Mouse (Mus musculus): ENCODE results near the gene Map3k10. TPM values are rescaled to one million over a fixed set of nuclear protein-coding genes. Genes with fewer than 3 reads are reported as not detected.

The Map3k10 gene
- 11.6 and 12.7 TPM in 2 replicates for polyA plus RNA-seq (2015; fragmentation: Nextera tagmentation; extraction: Ambion mirVana)

DNA sequence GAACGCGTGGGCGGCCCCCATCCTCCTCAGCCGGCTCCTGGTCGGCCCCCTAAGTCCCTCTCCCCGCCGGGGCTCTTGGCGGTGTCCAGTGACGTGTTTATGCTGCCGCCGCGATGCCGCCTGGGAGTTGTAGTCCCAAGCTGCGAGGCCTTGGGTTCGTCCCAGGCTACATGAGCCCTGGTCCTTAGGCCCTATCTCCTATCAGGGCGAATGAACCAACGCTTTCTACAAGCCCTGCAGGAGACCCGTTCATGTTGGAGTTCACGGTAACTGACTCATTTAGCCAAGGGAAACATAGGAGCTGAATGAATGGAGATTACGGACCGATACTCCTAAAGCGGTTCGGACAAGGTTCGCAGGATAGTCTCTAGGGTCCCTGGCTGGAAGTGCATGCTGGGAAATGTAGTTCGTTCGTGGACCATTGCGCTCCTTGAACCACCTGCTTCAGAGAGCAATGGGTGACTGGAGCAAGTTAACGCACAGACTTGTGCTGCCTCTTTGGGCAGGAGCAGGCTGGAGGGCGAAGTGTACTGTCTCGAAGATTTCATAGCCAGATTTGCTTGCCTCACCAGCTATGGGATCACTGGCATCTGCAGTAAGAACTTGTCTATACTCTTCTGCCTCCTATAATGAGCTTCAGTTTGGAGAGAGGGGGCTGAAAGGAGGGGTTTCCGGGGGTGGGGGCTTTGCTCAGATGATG is at the start of gene Map3k10:
TSS of gene Map3k10 (minus strand) at position 77 of the 700 bp plus-strand sequence.
- no peaks in the 10 kb centered on the region for H3K27me3 ChIP-seq
- no peaks in the 10 kb centered on the region for H3K9me3 ChIP-seq
- 0% methylated on average over 31 of the region's 31 CpGs for WGBS
- peak within 1 kb of the TSS; percentile 88 for H3K4me3 ChIP-seq
- peak within 1 kb of the TSS; percentile 98 for H3K9ac ChIP-seq
- peak within 1 kb of the TSS; percentile 87 for H3K4me2 ChIP-seq
- H3K27ac ChIP-seq (replicated peaks): peak within 1 kb of the TSS; percentile 91
- peaks cover 45% of the 10 kb centered on the region for H3K4me1 ChIP-seq (replicated peaks)
- H3K36me3 ChIP-seq: peaks cover 17% of the 10 kb centered on the region
- ATAC-seq (ENCODE audit: low read depth): peak; percentile 98

DNA sequence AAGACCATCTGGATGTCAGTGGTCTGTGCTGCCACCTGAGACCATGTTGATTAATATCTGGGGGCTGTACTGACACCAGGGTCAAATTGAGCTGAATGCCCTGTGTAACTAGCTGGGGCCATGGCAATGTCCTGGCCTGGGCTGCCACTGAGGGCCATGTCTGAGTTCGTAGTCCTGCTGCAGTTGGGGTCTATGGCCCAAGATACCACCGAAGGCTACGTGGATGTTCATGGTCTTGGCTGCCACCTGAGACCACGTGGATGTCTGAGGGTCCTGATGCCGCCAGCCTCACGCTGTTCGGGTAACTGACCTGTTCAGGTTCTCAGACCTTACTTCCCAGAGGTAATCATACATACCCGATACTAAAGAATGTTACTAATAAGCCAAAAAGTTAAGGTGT is 47.6 kb upstream of the Map3k10 start:
- Histone ChIP-seq H3K27me3 (no peaks in the 10 kb centered on the region), H3K4me3 (no peak overlapping the region), H3K36me3 (no peaks in the 10 kb centered on the region), H3K4me2 (no peak overlapping the region), H3K4me1 (replicated peaks) (no peaks in the 10 kb centered on the region), H3K9me3 (no peaks in the 10 kb centered on the region), H3K9ac (no peak overlapping the region), H3K27ac (replicated peaks) (no peak overlapping the region)
- ATAC-seq (ENCODE audit: low read depth): no peak
- 91% methylated on average over 8 of the region's 8 CpGs for WGBS

DNA sequence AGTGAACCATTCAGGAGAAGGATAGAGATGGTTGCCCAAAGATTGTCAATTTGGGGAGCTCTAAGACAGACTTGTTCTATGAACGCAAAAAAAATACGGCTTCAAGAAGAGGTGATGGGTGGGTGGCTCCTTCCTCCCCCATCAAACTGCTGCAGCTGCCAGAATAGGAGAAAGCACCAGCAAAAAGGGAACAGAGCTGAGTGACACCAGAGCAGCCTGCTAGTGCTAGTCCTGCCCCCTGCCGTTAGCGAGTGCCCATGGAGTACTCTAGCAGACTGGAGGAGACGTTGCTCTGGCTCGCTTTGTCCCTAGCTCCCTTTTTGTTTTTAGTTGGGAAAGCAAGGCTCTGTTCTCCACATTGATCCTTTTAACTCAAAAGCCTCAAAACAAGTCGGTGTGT is 36.0 kb upstream of the Map3k10 start:
- WGBS: 87% methylated on average over 7 of the region's 7 CpGs
- ATAC-seq (ENCODE audit: low read depth): no peak
- H3K36me3 ChIP-seq: 0 out of 2 replicates have a peak, but pooled peaks cover 5% of the 10 kb centered on the region

DNA sequence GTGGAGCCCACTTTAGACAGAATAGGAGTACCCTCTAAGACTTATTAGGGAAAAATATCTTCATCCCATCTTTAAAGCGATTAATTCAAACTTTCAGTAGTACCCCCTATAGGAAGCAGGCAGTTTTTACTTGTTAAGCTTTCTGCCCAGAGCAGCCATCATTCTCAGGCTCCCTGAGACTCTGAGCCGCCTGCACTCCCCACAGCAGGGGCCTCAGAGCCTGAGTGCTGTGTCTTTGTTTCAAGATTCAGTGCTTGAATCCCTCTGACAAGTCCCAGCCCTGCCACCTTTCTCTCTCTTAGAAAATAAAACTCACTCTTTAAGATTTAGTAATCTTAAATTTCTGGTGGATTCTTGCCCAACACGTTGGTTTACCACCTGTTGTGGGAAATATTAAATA is 22.3 kb upstream of the Map3k10 start:
- 33% methylated on average over 3 of the region's 3 CpGs for WGBS

More for the DNA sequence above, 36.0 kb upstream of the Map3k10 start:
- H3K4me2 ChIP-seq: no peak overlapping the region
- H3K9ac ChIP-seq: no peak overlapping the region
- H3K9me3 ChIP-seq: peaks cover 8% of the 10 kb centered on the region; the same call in 1 of the 2 replicates
- no peaks in the 10 kb centered on the region for H3K27me3 ChIP-seq
- H3K4me3 ChIP-seq: no peak overlapping the region
- no peaks in the 10 kb centered on the region for H3K4me1 ChIP-seq (replicated peaks)
- no peak overlapping the region for H3K27ac ChIP-seq (replicated peaks)

DNA sequence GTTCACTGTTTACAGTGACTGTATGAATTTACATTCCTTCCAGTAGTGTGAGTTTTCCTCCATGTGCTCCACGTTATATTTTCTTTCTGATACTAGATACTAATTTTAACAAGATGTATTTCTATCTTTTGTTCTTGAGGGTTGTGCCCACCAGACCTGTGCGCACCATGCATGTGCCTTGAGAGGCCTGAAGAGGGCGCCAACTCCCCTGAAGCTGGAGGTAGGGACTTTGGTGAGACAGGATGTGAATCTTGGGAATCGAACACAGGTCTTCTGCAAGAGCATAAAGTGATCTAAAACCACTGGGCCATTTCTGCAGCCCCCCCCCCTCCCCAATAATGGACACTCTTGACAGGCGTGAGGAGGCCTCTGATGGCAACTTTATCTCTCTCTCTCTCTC is 16.7 kb upstream of the Map3k10 start:
- no peak for ATAC-seq (ENCODE audit: low read depth)
- no peak overlapping the region for H3K9ac ChIP-seq
- H3K4me2 ChIP-seq: no peak overlapping the region
- peaks cover 15% of the 10 kb centered on the region for H3K36me3 ChIP-seq
- no peak overlapping the region for H3K27ac ChIP-seq (replicated peaks)
- no peaks in the 10 kb centered on the region for H3K9me3 ChIP-seq
- H3K4me3 ChIP-seq: no peak overlapping the region
- H3K27me3 ChIP-seq: no peaks in the 10 kb centered on the region
- 47% methylated on average over 5 of the region's 5 CpGs for WGBS
- peaks cover 17% of the 10 kb centered on the region for H3K4me1 ChIP-seq (replicated peaks)

More for the DNA sequence above, 22.3 kb upstream of the Map3k10 start:
- Histone ChIP-seq H3K27ac (replicated peaks) (no peak overlapping the region), H3K27me3 (no peaks in the 10 kb centered on the region), H3K4me3 (no peak overlapping the region), H3K9me3 (no peaks in the 10 kb centered on the region), H3K4me1 (replicated peaks) (no peaks in the 10 kb centered on the region), H3K9ac (no peak overlapping the region), H3K36me3 (peaks cover 41% of the 10 kb centered on the region), H3K4me2 (no peak overlapping the region)
- ATAC-seq (ENCODE audit: low read depth): no peak

DNA sequence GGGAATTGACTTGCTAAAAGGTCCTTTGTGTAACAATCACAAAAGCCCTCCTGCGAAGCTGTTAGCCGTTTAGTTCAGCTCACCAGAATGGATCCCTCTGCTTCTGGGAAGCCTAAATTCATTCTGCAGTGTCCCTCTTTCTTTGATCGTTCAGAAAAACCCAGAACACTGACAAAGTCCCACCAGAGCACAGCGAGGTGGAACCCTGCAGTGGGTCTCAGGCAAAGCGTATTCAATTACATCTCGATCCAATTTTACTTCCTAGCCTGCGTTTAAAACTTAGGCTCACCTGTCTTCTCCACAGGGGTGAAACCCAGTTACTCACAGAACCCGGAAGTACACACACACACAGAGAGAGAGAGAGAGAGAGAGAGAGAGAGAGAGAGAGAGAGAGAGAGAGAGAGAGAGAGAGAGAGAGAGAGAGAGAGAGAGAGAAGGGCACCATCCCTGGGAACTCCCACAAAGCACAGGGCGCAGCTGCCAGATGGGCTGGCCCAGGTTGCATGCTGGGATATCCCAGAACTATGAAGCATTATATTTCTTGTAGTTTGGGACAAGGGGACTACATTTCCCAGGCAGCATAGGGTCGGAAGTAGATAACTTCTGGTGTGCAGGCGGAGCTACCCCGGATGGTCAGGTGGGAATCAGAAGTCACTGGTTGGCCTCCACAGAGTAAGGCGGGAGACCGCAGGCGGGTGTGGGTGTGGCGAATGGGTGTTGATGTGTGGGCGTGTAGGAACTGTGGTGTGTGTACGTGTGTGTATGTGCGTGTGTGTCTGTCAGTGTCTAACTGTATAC is 14.6 kb upstream of the Map3k10 start, which contains the start of gene Zfp607b:
TSS of gene Zfp607b (plus strand) at position 526 of the 798 bp plus-strand sequence.
- Histone ChIP-seq H3K27ac (replicated peaks) (peak within 1 kb of the TSS; percentile 86), H3K4me1 (replicated peaks) (peaks cover 24% of the 10 kb centered on the region)

DNA sequence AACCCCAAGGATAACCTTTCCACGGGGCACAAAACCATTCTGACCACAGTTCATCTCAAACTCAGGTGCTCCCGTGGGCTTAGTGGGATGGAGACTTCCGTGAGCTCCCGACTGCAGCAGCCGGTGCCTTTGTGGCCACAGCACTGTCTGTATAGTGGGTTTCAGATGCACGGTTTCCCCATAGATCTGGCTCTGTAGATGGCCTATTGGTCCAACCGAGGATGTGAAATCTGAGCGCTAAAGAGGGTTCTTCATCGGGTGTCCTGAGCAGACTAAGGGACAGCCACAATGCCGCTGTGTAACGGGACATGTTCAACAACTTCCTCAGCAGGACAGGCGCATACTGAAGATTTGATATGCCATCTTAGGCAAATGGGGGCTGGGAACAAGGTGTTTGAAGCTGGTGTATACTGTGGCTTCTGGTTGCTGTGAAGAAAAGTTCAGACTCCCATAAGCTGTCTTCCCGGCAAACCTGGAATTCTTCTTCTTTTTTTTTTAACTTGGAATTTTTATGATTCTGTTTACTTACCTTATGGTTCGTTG is 13.9 kb upstream of the Map3k10 start:
- Histone ChIP-seq H3K27ac (replicated peaks) (peak overlapping the region; percentile 86), H3K4me2 (peak overlapping the region; percentile 79), H3K9me3 (no peaks in the 10 kb centered on the region), H3K9ac (peak overlapping the region; percentile 79), H3K4me1 (replicated peaks) (peaks cover 24% of the 10 kb centered on the region), H3K36me3 (peaks cover 3% of the 10 kb centered on the region; the same call in 1 of the 2 replicates), H3K27me3 (no peaks in the 10 kb centered on the region), H3K4me3 (peak overlapping the region; percentile 48)
- 37% methylated on average over 14 of the region's 14 CpGs for WGBS
- no peak for ATAC-seq (ENCODE audit: low read depth)

More for the DNA sequence above, 14.6 kb upstream of the Map3k10 start, which contains the start of gene Zfp607b:
- ATAC-seq (ENCODE audit: low read depth): peak; percentile 98
- peak within 1 kb of the TSS; percentile 79 for H3K4me2 ChIP-seq
- peaks cover 6% of the 10 kb centered on the region for H3K36me3 ChIP-seq
- peak within 1 kb of the TSS; percentile 79 for H3K9ac ChIP-seq
- under 1% methylated on average over 19 of the region's 19 CpGs for WGBS
- H3K27me3 ChIP-seq: no peaks in the 10 kb centered on the region
- H3K9me3 ChIP-seq: no peaks in the 10 kb centered on the region
- H3K4me3 ChIP-seq: peak within 1 kb of the TSS; percentile 48

DNA sequence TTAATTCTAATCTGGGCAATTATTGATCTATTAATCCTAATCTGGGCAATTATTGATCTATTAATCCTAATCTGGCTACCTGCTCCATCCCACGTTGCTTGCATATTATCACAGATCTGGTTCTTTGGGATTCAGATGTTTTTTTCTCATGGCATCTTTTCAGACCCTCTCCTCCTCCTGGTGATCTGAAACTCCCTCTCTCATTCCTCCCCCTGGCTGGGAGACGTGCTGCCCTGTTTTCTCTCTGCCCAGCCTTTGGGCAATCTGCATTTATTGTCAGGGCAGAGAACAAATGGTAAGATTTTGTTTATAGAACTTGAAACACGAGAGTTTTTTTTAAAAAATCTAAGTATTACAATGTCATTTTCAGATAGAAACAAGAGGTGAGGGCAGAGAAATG is 13.4 kb upstream of the Map3k10 start:
- Histone ChIP-seq H3K9ac (peak overlapping the region; percentile 79), H3K9me3 (no peaks in the 10 kb centered on the region), H3K4me1 (replicated peaks) (peaks cover 24% of the 10 kb centered on the region), H3K4me3 (no peak overlapping the region), H3K36me3 (peaks cover 2% of the 10 kb centered on the region; the same call in 1 of the 2 replicates), H3K27ac (replicated peaks) (no peak overlapping the region), H3K4me2 (peak overlapping the region; percentile 79), H3K27me3 (no peaks in the 10 kb centered on the region)
- 83% methylated on average over 3 of the region's 3 CpGs for WGBS
- ATAC-seq (ENCODE audit: low read depth): no peak

DNA sequence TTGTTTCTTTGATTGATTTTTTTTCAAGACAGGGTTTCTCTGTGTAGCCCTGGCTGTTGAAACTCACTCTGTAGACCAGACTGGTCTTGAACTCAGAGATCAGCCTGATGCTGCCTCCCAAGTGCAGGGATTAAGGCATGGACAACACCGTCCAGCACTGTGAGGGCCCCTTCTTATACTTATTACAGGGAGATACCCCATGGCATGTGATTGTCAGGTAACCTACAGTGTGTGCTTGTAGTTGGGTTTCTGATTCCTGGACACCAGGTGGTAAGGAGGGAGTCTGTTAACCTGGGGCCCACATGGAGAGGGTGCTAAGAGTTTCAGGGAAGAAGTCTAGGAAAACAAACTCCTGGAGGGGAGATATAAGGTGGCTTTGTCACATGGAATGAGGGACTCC is 12.6 kb upstream of the Map3k10 start:
- no peak overlapping the region for H3K9ac ChIP-seq
- H3K27me3 ChIP-seq: no peaks in the 10 kb centered on the region
- peaks cover 24% of the 10 kb centered on the region for H3K4me1 ChIP-seq (replicated peaks)
- no peak overlapping the region for H3K27ac ChIP-seq (replicated peaks)
- WGBS: 86% methylated on average over 1 of the region's 1 CpGs
- H3K9me3 ChIP-seq: no peaks in the 10 kb centered on the region
- no peak for ATAC-seq (ENCODE audit: low read depth)
- H3K4me2 ChIP-seq: no peak overlapping the region
- no peaks in the 10 kb centered on the region for H3K36me3 ChIP-seq
- H3K4me3 ChIP-seq: no peak overlapping the region

DNA sequence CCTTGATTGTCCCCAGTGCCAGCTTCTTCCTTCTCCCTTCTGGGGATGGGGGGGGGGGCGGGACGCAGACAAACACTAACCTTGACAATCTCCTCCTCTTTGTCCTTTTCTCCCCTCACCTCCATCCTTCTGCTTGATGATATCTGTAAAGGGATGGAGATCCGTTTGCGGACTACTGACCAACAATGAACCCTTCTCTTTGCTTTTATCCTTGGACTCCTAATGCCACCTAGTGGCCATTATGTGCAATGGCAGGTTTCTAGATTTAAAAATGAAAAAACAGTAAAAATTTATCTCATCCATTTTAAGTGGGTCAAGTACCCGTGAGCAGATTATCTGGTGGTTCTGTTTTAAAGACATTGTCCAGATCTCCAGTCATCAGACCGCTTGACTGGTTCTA is 11.3 kb upstream of the Map3k10 start:
- ATAC-seq (ENCODE audit: low read depth): no peak
- H3K4me1 ChIP-seq (replicated peaks): peaks cover 24% of the 10 kb centered on the region
- peak overlapping the region; percentile 43 for H3K4me2 ChIP-seq
- no peaks in the 10 kb centered on the region for H3K36me3 ChIP-seq
- H3K27me3 ChIP-seq: no peaks in the 10 kb centered on the region
- no peaks in the 10 kb centered on the region for H3K9me3 ChIP-seq
- under 1% methylated on average over 6 of the region's 6 CpGs for whole genome bisulfite sequencing
- no peak overlapping the region for H3K27ac ChIP-seq (replicated peaks)
- H3K4me3 ChIP-seq: peak overlapping the region; percentile 15; the same call in 1 of the 2 replicates
- peak overlapping the region; percentile 57 for H3K9ac ChIP-seq

DNA sequence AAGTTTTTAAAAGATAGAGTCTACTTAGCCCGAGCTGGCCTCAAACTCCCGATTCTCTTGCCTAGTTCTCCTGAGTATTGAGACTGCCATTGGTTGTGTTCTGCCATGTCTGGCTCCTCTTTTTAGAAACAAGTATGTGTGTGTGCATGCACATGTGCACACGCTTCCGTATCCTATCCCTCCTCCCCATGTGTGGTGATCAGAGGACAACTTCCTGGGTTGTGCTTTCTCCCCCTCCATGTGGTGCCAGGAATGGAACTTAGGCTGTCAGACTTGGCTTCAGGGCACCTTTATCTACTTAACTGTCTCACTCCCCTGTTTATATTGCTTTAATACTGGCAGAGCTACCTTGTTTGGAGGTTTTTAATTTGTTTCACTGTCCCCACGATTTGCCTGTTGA is 10.8 kb upstream of the Map3k10 start:
- H3K27me3 ChIP-seq: no peaks in the 10 kb centered on the region
- H3K4me2 ChIP-seq: peak overlapping the region; percentile 43
- H3K4me1 ChIP-seq (replicated peaks): peaks cover 23% of the 10 kb centered on the region
- no peak overlapping the region for H3K27ac ChIP-seq (replicated peaks)
- H3K36me3 ChIP-seq: no peaks in the 10 kb centered on the region
- H3K4me3 ChIP-seq: peak overlapping the region; percentile 15; the same call in 1 of the 2 replicates
- 45% methylated on average over 5 of the region's 5 CpGs for WGBS
- H3K9ac ChIP-seq: peak overlapping the region; percentile 57; the same call in 1 of the 2 replicates
- H3K9me3 ChIP-seq: no peaks in the 10 kb centered on the region
- no peak for ATAC-seq (ENCODE audit: low read depth)

DNA sequence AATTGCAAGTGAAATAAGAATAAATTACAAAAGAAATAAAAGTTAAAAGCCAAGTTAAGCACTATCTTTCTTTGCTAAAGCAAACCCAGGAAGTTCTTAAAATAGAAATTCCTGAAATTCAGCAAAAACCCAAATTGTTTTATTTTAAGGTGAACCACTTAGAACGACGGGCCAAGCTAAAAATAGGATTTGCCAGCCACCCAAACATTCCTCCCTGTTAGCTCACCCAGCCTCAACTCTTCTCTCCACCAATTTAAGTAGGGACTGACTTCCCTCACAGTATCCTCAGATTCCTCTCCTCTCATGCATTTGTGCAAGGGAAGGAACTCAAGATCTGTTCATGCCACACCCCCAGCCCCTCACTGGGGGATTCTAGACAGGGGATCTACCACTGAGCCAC is 8.8 kb upstream of the Map3k10 start:
- no peak for ATAC-seq (ENCODE audit: low read depth)
- Histone ChIP-seq H3K27ac (replicated peaks) (no peak overlapping the region), H3K4me1 (replicated peaks) (peaks cover 11% of the 10 kb centered on the region), H3K9ac (no peak overlapping the region), H3K36me3 (no peaks in the 10 kb centered on the region), H3K4me3 (no peak overlapping the region), H3K27me3 (no peaks in the 10 kb centered on the region), H3K9me3 (no peaks in the 10 kb centered on the region), H3K4me2 (no peak overlapping the region)
- WGBS: 76% methylated on average over 2 of the region's 2 CpGs

Measured in neural tube, embryonic 13.5 days (tissue).